Mouse (Mus musculus) midbrain, embryonic 11.5 days (tissue): ENCODE measurements around the gene Rasd1. TPM values are rescaled to one million over a fixed set of nuclear protein-coding genes. Genes with fewer than 3 reads are reported as not detected.
"Not testable (repeated sequence)": the region's sequence is repeated elsewhere in the genome, so short reads cannot be mapped to it uniquely, and the experiment has no call there.

ENCODE experiments used
- ATAC-seq: fragments of 200-750 bp; cut with Nextera tagmentation; 2 replicates; pipeline ENCODE4 v1.8.0; 2017; ENCODE audit warnings: moderate TSS enrichment, moderate library complexity; ENCODE audit not compliant: low FRiP score
- DNase-seq: peaks from one replicate; pipeline ENCODE4 v3.0.0; 2015; ENCODE audit warnings: low spot score; ENCODE audit errors: missing footprints
- H3K27ac ChIP-seq: fragments of 300-500 bp; sonication (generic); 2 replicates; pipeline ENCODE4 v1.5.1; 2014; ENCODE audit warnings: low read depth, low read length
- H3K27me3 ChIP-seq: fragments of 300-500 bp; sonication (generic); 2 replicates; pipeline ENCODE4 v1.6.1; 2014; ENCODE audit warnings: mild to moderate bottlenecking, low read length, moderate library complexity, mixed read lengths; ENCODE audit not compliant: control insufficient read depth, insufficient read depth
- H3K36me3 ChIP-seq: fragments of 300-500 bp; sonication (generic); 2 replicates; pipeline ENCODE4 v1.6.1; 2014; ENCODE audit warnings: mild to moderate bottlenecking, low read length, moderate library complexity, mixed read lengths; ENCODE audit not compliant: control insufficient read depth, insufficient read depth
- H3K4me1 ChIP-seq: fragments of 300-500 bp; sonication (generic); 2 replicates; pipeline ENCODE4 v1.6.1; 2014; ENCODE audit warnings: low read length; ENCODE audit not compliant: control insufficient read depth, insufficient read depth
- H3K4me2 ChIP-seq: fragments of 300-500 bp; sonication (generic); 2 replicates; pipeline ENCODE4 v1.6.1; 2014; ENCODE audit warnings: mild to moderate bottlenecking, moderate library complexity
- H3K4me3 ChIP-seq: fragments of 300-500 bp; sonication (generic); 2 replicates; pipeline ENCODE4 v1.5.1; 2014; ENCODE audit warnings: low read depth, low read length
- H3K9ac ChIP-seq: fragments of 300-500 bp; sonication (generic); 2 replicates; pipeline ENCODE4 v1.6.1; 2014; ENCODE audit warnings: low read length
- H3K9me3 ChIP-seq: fragments of 300-500 bp; sonication (generic); 2 replicates; pipeline ENCODE4 v1.6.1; 2016; ENCODE audit warnings: low read length; ENCODE audit not compliant: control insufficient read depth
- WGBS: fragments of 180-500 bp; shearing (Covaris S2); extraction: QIAGEN DNeasy Blood & Tissue Kit; methylation state at CpG from one replicate; pipeline ENCODE4 v1.1.7; 2014; 5-methylcytosine and 5-hydroxymethylcytosine counted together
- polyA plus RNA-seq: library from polyadenylated mRNA; unstranded; fragments of >200 nt; fragmentation: Nextera tagmentation; extraction: Ambion mirVana; gene quantifications from 2 replicates; pipeline ENCODE4 v1.2.1, GENCODE M21; 2014

Rasd1 gene
- polyA plus RNA-seq, 1 experiment from 2014 or later: 0.75 TPM

DNA sequence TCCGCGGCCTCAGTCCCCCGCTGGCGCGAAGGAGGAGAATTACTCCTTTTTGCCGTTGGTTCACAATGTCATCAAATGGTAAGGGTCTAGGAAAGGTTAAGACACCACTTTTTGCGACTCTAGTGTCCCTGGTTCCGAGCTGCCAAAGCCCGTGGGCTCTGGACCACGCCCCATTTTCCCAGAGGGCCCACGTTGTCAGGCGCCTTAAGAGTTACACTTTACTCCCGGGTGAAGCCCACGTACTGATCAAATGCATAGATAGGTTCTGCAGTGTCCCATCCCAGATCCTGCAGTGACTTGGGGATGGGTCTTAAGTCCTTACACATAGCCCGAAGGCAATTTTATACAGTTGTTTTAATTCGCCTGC, 16.4 kb downstream of the Rasd1 start:
- H3K27ac ChIP-seq: peak overlapping the region; percentile 72; the same call in 1 of the 2 replicates
- WGBS: 3% methylated on average over 16 of the region's 16 CpGs
- no peaks in the 10 kb centered on the region for H3K36me3 ChIP-seq
- peak; percentile 57 for ATAC-seq
- H3K4me1 ChIP-seq: peaks cover 9% of the 10 kb centered on the region
- DNase-seq: no peak
- no peaks in the 10 kb centered on the region for H3K9me3 ChIP-seq
- no peaks in the 10 kb centered on the region for H3K27me3 ChIP-seq
- peak overlapping the region; percentile 96 for H3K4me3 ChIP-seq
- peak overlapping the region; percentile 98 for H3K9ac ChIP-seq
- peak overlapping the region; percentile 72 for H3K4me2 ChIP-seq

DNA sequence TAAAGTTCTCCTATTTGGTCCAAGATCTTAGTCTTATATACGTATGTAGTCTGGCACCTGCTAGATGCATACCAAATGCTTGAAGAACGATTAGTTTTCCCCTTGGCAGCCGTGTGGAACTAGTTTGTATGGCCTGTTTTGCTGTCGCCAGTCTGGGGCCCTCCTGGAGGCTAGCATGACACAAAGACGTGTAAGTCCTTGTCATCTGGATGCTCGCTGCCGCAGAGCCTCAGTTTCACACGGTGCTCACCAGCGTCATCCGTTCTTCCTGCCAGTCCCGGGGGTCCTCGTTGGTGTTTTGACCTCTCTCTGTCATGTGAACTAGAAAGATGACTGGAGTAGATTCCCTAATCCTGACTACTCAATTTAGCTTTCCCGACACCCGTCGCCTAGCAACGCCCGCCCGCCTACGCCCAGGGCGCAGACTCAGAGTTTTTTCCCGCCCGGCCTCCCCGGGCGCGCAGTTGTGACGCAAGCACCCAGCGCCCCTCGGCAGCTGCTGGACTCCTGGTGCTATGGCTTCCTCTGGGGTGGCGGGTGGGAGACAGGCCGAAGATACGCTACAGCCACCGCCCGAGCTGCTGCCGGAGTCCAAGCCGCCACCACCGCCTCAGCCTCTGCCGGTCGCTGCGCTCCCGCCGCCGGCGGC, 16.9 kb downstream of the Rasd1 start, which contains the start of gene Med9:
TSS of gene Med9 (plus strand) at position 455 of the 649 bp plus-strand sequence.
- 1% methylated on average over 43 of the region's 43 CpGs for WGBS
- H3K9ac ChIP-seq: peak within 1 kb of the TSS; percentile 98
- peaks cover 9% of the 10 kb centered on the region for H3K4me1 ChIP-seq
- peak; percentile 97 for ATAC-seq
- H3K36me3 ChIP-seq: no peaks in the 10 kb centered on the region
- H3K4me2 ChIP-seq: peak within 1 kb of the TSS; percentile 72
- no peaks in the 10 kb centered on the region for H3K9me3 ChIP-seq
- peak; percentile 100 for DNase-seq
- no peaks in the 10 kb centered on the region for H3K27me3 ChIP-seq
- peak within 1 kb of the TSS; percentile 72; the same call in 1 of the 2 replicates for H3K27ac ChIP-seq
- H3K4me3 ChIP-seq: peak within 1 kb of the TSS; percentile 96

- DNase-seq, H3K4me2 ChIP-seq, ATAC-seq, H3K27ac ChIP-seq, H3K36me3 ChIP-seq, H3K9ac ChIP-seq, H3K4me1 ChIP-seq, H3K4me3 ChIP-seq, H3K27me3 ChIP-seq, H3K9me3 ChIP-seq: not testable (repeated sequence)
- 92% methylated on average over 9 of the region's 10 CpGs for WGBS
These were observed 19.9 kb downstream of the Rasd1 start for GRCm38 (mm10) chr11:59944855-59945254.

GRCm38 (mm10) chr11:59941391-59941790, 23.4 kb downstream of the Rasd1 start:
- Histone ChIP-seq H3K4me2 (no peak overlapping the region), H3K36me3 (no peaks in the 10 kb centered on the region), H3K4me1 (no peaks in the 10 kb centered on the region), H3K9me3 (no peaks in the 10 kb centered on the region), H3K27me3 (no peaks in the 10 kb centered on the region), H3K4me3 (no peak overlapping the region), H3K27ac (no peak overlapping the region), H3K9ac (no peak overlapping the region)
- ATAC-seq (no peak), DNase-seq (no peak)
- 33% methylated on average over 3 of the region's 3 CpGs for WGBS

- WGBS: 71% methylated on average over 3 of the region's 3 CpGs
- no peak overlapping the region for H3K27ac ChIP-seq
These were observed 24.1 kb downstream of the Rasd1 start for GRCm38 (mm10) chr11:59940645-59941044.

GRCm38 (mm10) chr11:59939821-59940220, 24.9 kb downstream of the Rasd1 start:
- H3K9ac ChIP-seq: no peak overlapping the region
- no peaks in the 10 kb centered on the region for H3K36me3 ChIP-seq
- 64% methylated on average over 1 of the region's 1 CpGs for WGBS
- ATAC-seq: no peak
- no peaks in the 10 kb centered on the region for H3K9me3 ChIP-seq
- H3K27ac ChIP-seq: no peak overlapping the region
- no peak for DNase-seq
- H3K4me2 ChIP-seq: no peak overlapping the region
- no peaks in the 10 kb centered on the region for H3K4me1 ChIP-seq
- H3K4me3 ChIP-seq: no peak overlapping the region
- no peaks in the 10 kb centered on the region for H3K27me3 ChIP-seq

More at GRCm38 (mm10) chr11:59940645-59941044, 24.1 kb downstream of the Rasd1 start:
- Histone ChIP-seq H3K36me3 (no peaks in the 10 kb centered on the region), H3K4me1 (no peaks in the 10 kb centered on the region), H3K9ac (no peak overlapping the region), H3K27me3 (no peaks in the 10 kb centered on the region), H3K9me3 (no peaks in the 10 kb centered on the region), H3K4me3 (no peak overlapping the region), H3K4me2 (no peak overlapping the region)
- ATAC-seq (no peak), DNase-seq (no peak)

GRCm38 (mm10) chr11:59937615-59938014, 27.1 kb downstream of the Rasd1 start:
- Histone ChIP-seq H3K27me3 (no peaks in the 10 kb centered on the region), H3K4me2 (no peak overlapping the region), H3K4me1 (no peaks in the 10 kb centered on the region), H3K4me3 (no peak overlapping the region), H3K9ac (no peak overlapping the region), H3K9me3 (no peaks in the 10 kb centered on the region), H3K36me3 (no peaks in the 10 kb centered on the region), H3K27ac (no peak overlapping the region)
- DNase-seq (no peak), ATAC-seq (no peak)
- WGBS: 57% methylated on average over 2 of the region's 2 CpGs

GRCm38 (mm10) chr11:59937023-59937422, 27.7 kb downstream of the Rasd1 start:
- Histone ChIP-seq H3K27ac (no peak overlapping the region), H3K9ac (no peak overlapping the region), H3K4me2 (no peak overlapping the region), H3K9me3 (no peaks in the 10 kb centered on the region), H3K4me3 (no peak overlapping the region), H3K4me1 (no peaks in the 10 kb centered on the region), H3K27me3 (no peaks in the 10 kb centered on the region), H3K36me3 (no peaks in the 10 kb centered on the region)
- DNase-seq (no peak), ATAC-seq (no peak)
- 69% methylated on average over 3 of the region's 3 CpGs for WGBS

GRCm38 (mm10) chr11:59933943-59934342, 30.8 kb downstream of the Rasd1 start:
- 51% methylated on average over 12 of the region's 12 CpGs for WGBS
- H3K27me3 ChIP-seq: no peaks in the 10 kb centered on the region
- H3K4me1 ChIP-seq: no peaks in the 10 kb centered on the region
- DNase-seq: no peak
- no peak overlapping the region for H3K27ac ChIP-seq
- H3K36me3 ChIP-seq: no peaks in the 10 kb centered on the region
- H3K9me3 ChIP-seq: no peaks in the 10 kb centered on the region
- no peak for ATAC-seq
- H3K4me2 ChIP-seq: no peak overlapping the region
- H3K4me3 ChIP-seq: no peak overlapping the region
- no peak overlapping the region for H3K9ac ChIP-seq
